Mouse (Mus musculus): ENCODE results near the gene Slc9a3. TPM values are rescaled to one million over a fixed set of nuclear protein-coding genes. Genes with fewer than 3 reads are reported as not detected.
A peak's percentile ranks its signal among the peaks of the same experiment; 100 is the strongest.

The Slc9a3 gene
- 1 to 10 TPM; 2.0 to 2.7 (median 2.4) TPM for total RNA-seq (2022)

GRCm38 (mm10) chr13:74121141-74121602 lies at the start of gene Slc9a3:
Slc9a3 (plus strand) TSS chr13:74121457.
- DNase-seq (ENCODE audit: low spot score in 2 of 2), result no peak

GRCm38 (mm10) chr13:74071714-74072113 lies 49.5 kb upstream of the Slc9a3 start:
- no peak for DNase-seq (ENCODE audit: low spot score in 2 of 2)

GRCm38 (mm10) chr13:74073369-74073768 lies 47.9 kb upstream of the Slc9a3 start:
- DNase-seq (ENCODE audit: low spot score in 2 of 2), result no peak

GRCm38 (mm10) chr13:74090265-74090664 lies 31.0 kb upstream of the Slc9a3 start:
- no peak for DNase-seq (ENCODE audit: low spot score in 2 of 2)

GRCm38 (mm10) chr13:74095936-74096335 lies 25.3 kb upstream of the Slc9a3 start:
- DNase-seq (ENCODE audit: low spot score in 2 of 2), result no peak

- DNase-seq (ENCODE audit: low spot score in 2 of 2), result peak in 1 of 2 experiments; percentile 23
Observed at GRCm38 (mm10) chr13:74096715-74097363, 24.4 kb upstream of the Slc9a3 start.

GRCm38 (mm10) chr13:74098913-74099312 lies 22.3 kb upstream of the Slc9a3 start:
- no peak for DNase-seq (ENCODE audit: low spot score in 2 of 2)

GRCm38 (mm10) chr13:74102108-74102830 lies 19.0 kb upstream of the Slc9a3 start:
- no peak for DNase-seq (ENCODE audit: low spot score in 2 of 2)

- no peak for DNase-seq (ENCODE audit: low spot score in 2 of 2)
Observed at GRCm38 (mm10) chr13:74102831-74103582, 18.2 kb upstream of the Slc9a3 start.

GRCm38 (mm10) chr13:74104417-74104816 lies 16.8 kb upstream of the Slc9a3 start:
- DNase-seq (ENCODE audit: low spot score in 2 of 2), result no peak

- no peak for DNase-seq (ENCODE audit: low spot score in 2 of 2)
Observed at GRCm38 (mm10) chr13:74107410-74107809, 13.8 kb upstream of the Slc9a3 start.

- no peak for DNase-seq (ENCODE audit: low spot score in 2 of 2)
Observed at GRCm38 (mm10) chr13:74112593-74112992, 8.7 kb upstream of the Slc9a3 start.

- DNase-seq (ENCODE audit: low spot score in 2 of 2), result no peak
Observed at GRCm38 (mm10) chr13:74113626-74114191, 7.5 kb upstream of the Slc9a3 start.

GRCm38 (mm10) chr13:74121795-74122330 lies 606 bp downstream of the Slc9a3 start:
- no peak for DNase-seq (ENCODE audit: low spot score in 2 of 2)

GRCm38 (mm10) chr13:74122632-74123031 lies 1.4 kb downstream of the Slc9a3 start:
- DNase-seq (ENCODE audit: low spot score in 2 of 2), result no peak

GRCm38 (mm10) chr13:74127571-74127970 lies 6.3 kb downstream of the Slc9a3 start:
- DNase-seq (ENCODE audit: low spot score in 2 of 2), result no peak

GRCm38 (mm10) chr13:74129909-74130308 lies 8.7 kb downstream of the Slc9a3 start:
- no peak for DNase-seq (ENCODE audit: low spot score in 2 of 2)

GRCm38 (mm10) chr13:74138906-74139647 lies 17.8 kb downstream of the Slc9a3 start:
- no peak for DNase-seq (ENCODE audit: low spot score in 2 of 2)

GRCm38 (mm10) chr13:74140793-74141192 lies 19.5 kb downstream of the Slc9a3 start:
- DNase-seq (ENCODE audit: low spot score in 2 of 2), result no peak

GRCm38 (mm10) chr13:74143282-74143681 lies 22.0 kb downstream of the Slc9a3 start:
- no peak for DNase-seq (ENCODE audit: low spot score in 2 of 2)
